ENCODE assay signal across 17 mouse cellular contexts in genomic region chr11:4823655-4824312, GRCm38 (mm10). TPM values are rescaled to one million over a fixed set of nuclear protein-coding genes. Genes with fewer than 3 reads are reported as not detected.
DNase-seq lines count a peak whose midpoint lies in the region; ATAC-seq lines count a peak whose summit lies in the region.
"Had no signal": no experiment of that assay in that cellular context is flagged by ENCODE, and none has a peak within 500 bp of the region (broad histone marks: within the 10 kb centered on the region; RNA-seq: fewer than 3 reads in every experiment).

No protein-coding gene starts in this region.

- ATAC-seq in common myeloid progenitor, adult 5-6 weeks (replicated peaks; ENCODE audit: low read depth, poor library complexity, severe bottlenecking) = peak; percentile 63; the same call in 1 of the 2 replicates
- peak; percentile 34; the same call in 1 of the 2 replicates for ATAC-seq in megakaryocyte progenitor cell, adult 5-6 weeks (replicated peaks; ENCODE audit: poor library complexity)
- ATAC-seq: hindbrain, postnatal 0 days; liver, embryonic 12.5 days had no signal

- peak; percentile 80 for DNase-seq in CD4-positive helper T cell, adult 2 months (ENCODE audit: low read depth, low spot score)
- DNase-seq in thymus, postnatal 14 days = peak; percentile 26
- no peak for DNase-seq in ovary, postnatal 36 days (ENCODE audit: low spot score)
- DNase-seq in cerebellum, postnatal 4 days (ENCODE audit: low spot score in 2 of 2) = no peak
- no peak for DNase-seq in embryo, embryonic 10.5 days (ENCODE audit: low spot score)
- DNase-seq: adrenal gland, adult 2 months; cerebellum, adult 8-10 months; gastrocnemius, postnatal 10 days; heart, adult 18-20 months; kidney, postnatal 4 days; lung, embryonic 14.5 days; lung, postnatal 4 days; spleen, adult 18-20 months had no signal

RNA-seq across cellular contexts. Expression of gene Nf2, which starts 25.6 kb away (rescaled TPM):
- total RNA-seq in common myeloid progenitor, adult 5-6 weeks (2017) = 72.8 and 88.8 TPM in 2 replicates
- total RNA-seq in megakaryocyte progenitor cell, adult 5-6 weeks (2015) = 17.4 and 17.9 TPM in 2 replicates
- 48.1 and 64.9 TPM in 2 replicates for total RNA-seq in megakaryocyte progenitor cell, adult 5-6 weeks (2017)

RNA-seq across cellular contexts. Expression of gene Nipsnap1, which starts 50.0 kb away (rescaled TPM):
- total RNA-seq in common myeloid progenitor, adult 5-6 weeks (2017) = 18.0 and 18.3 TPM in 2 replicates
- 12.0 and 13.7 TPM in 2 replicates for total RNA-seq in megakaryocyte progenitor cell, adult 5-6 weeks (2015)
- total RNA-seq in megakaryocyte progenitor cell, adult 5-6 weeks (2017) = 20.5 and 21.5 TPM in 2 replicates

Comparison
In these comparisons a context has a peak if more than half of its experiments do, and no peak if none do; other contexts are left out.
1. DNase-seq: peak in CD4-positive helper T cell, adult 2 months (single experiment) and thymus, postnatal 14 days (single experiment); none in ovary, postnatal 36 days (single experiment), cerebellum, postnatal 4 days (0 of 2) and embryo, embryonic 10.5 days (single experiment).